26 mouse cellular contexts compared by ENCODE assay signal in the genomic region with DNA sequence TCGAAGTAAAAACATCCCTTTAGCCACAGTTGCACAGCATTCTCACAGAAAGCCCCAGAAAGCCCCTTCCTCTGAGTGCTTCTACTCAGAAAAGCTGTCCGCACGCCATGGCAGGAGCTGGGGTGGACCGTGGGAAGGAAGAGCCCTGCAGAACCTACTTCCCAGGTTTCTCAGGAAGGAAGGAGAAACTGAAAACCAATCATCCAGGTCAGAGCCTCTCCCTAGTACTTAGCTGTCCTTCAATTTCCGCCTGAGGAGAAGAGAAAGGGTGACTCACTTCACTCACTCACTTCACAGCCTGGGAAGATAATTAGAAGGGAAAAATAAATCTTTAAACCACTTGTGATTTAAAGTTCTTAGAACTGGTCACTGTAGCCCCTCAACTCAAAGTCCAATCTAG. TPM values are rescaled to one million over a fixed set of nuclear protein-coding genes. Genes with fewer than 3 reads are reported as not detected.
A peak's percentile ranks its signal among the peaks of the same experiment; 100 is the strongest.
DNase-seq lines count a peak whose midpoint lies in the region; ATAC-seq and TF ChIP-seq lines count a peak whose summit lies in the region.
"Had no signal": no experiment of that assay in that cellular context is flagged by ENCODE, and none has a peak within 500 bp of the region (broad histone marks: within the 10 kb centered on the region; RNA-seq: fewer than 3 reads in every experiment).

No protein-coding gene starts in this region.

- ATAC-seq in heart, embryonic 15.5 days (replicated peaks; ENCODE audit: insufficient number of reproducible peaks, insufficient read depth, low FRiP score, low read depth) = no peak
- no peak for ATAC-seq in heart, embryonic 12.5 days (ENCODE audit: insufficient number of reproducible peaks, low FRiP score)
- ATAC-seq in lung, postnatal 0 days = no peak

- no peak for TF ChIP-seq EP300 in lung, postnatal 0 days (IDR thresholded peaks at IDR 0.05)

- H3K4me1 ChIP-seq in heart, embryonic 15.5 days (replicated peaks) = 0 out of 2 replicates have a peak, but pooled peaks cover 2% of the 10 kb centered on the region
- H3K4me1 ChIP-seq in heart, embryonic 12.5 days (replicated peaks) = 0 out of 2 replicates have a peak, but pooled peaks cover 3% of the 10 kb centered on the region
- no peaks in the 10 kb centered on the region for H3K4me1 ChIP-seq in lung, postnatal 0 days (ENCODE audit: insufficient read depth, low read depth, low read length)
- H3K4me1 ChIP-seq in small intestine, adult 2 months (ENCODE audit: control insufficient read depth, insufficient read depth, insufficient read length, low read length) = peaks cover 3% of the 10 kb centered on the region; the same call in 1 of the 2 replicates
- H3K4me1 ChIP-seq in midbrain, embryonic 10.5 days = no peaks in the 10 kb centered on the region

- H3K4me2 ChIP-seq in heart, embryonic 15.5 days = no peak overlapping the region
- no peak overlapping the region for H3K4me2 ChIP-seq in heart, embryonic 12.5 days
- no peak overlapping the region for H3K4me2 ChIP-seq in lung, postnatal 0 days (replicated peaks; ENCODE audit: low read depth, low read length)
- H3K4me2 ChIP-seq: hindbrain, embryonic 12.5 days; limb, embryonic 12.5 days; neural tube, embryonic 13.5 days had no signal

- no peaks in the 10 kb centered on the region for H3K27me3 ChIP-seq in heart, embryonic 15.5 days
- H3K27me3 ChIP-seq in heart, embryonic 12.5 days (replicated peaks) = no peaks in the 10 kb centered on the region
- H3K27me3 ChIP-seq in lung, postnatal 0 days (replicated peaks; ENCODE audit: insufficient read depth, low read length) = no peaks in the 10 kb centered on the region
- H3K27me3 ChIP-seq in small intestine, adult 2 months (ENCODE audit: control insufficient read depth, insufficient read depth, low read length) = no peaks in the 10 kb centered on the region
- H3K27me3 ChIP-seq in midbrain, embryonic 10.5 days (ENCODE audit: low read depth, poor library complexity, severe bottlenecking) = no peaks in the 10 kb centered on the region
- H3K27me3 ChIP-seq: hindbrain, embryonic 12.5 days; limb, embryonic 12.5 days; neural tube, embryonic 13.5 days had no signal

- WGBS in heart, embryonic 15.5 days = 64% methylated on average over 5 of the region's 5 CpGs
- WGBS in heart, embryonic 12.5 days = 74% methylated on average over 5 of the region's 5 CpGs
- 67% methylated on average over 5 of the region's 5 CpGs for WGBS in lung, postnatal 0 days
- 75% methylated on average over 5 of the region's 5 CpGs for WGBS in small intestine, adult 2 months
- WGBS in midbrain, embryonic 10.5 days = 79% methylated on average over 5 of the region's 5 CpGs

- H3K4me3 ChIP-seq in heart, embryonic 15.5 days = no peak overlapping the region
- H3K4me3 ChIP-seq in heart, embryonic 12.5 days = no peak overlapping the region
- H3K4me3 ChIP-seq in lung, postnatal 0 days (ENCODE audit: low read depth, low read length) = no peak overlapping the region
- no peak overlapping the region for H3K4me3 ChIP-seq in small intestine, adult 2 months (ENCODE audit: low read depth, low read length)
- H3K4me3 ChIP-seq in midbrain, embryonic 10.5 days = no peak overlapping the region
- H3K4me3 ChIP-seq: hindbrain, embryonic 12.5 days; limb, embryonic 12.5 days; neural tube, embryonic 13.5 days had no signal

- peaks cover 25% of the 10 kb centered on the region for H3K36me3 ChIP-seq in heart, embryonic 15.5 days
- H3K36me3 ChIP-seq in heart, embryonic 12.5 days = peaks cover 44% of the 10 kb centered on the region
- no peaks in the 10 kb centered on the region for H3K36me3 ChIP-seq in lung, postnatal 0 days (ENCODE audit: insufficient read depth, low read length)
- H3K36me3 ChIP-seq in small intestine, adult 2 months (ENCODE audit: control insufficient read depth, insufficient read depth, low read length) = peaks cover 30% of the 10 kb centered on the region
- H3K36me3 ChIP-seq in midbrain, embryonic 10.5 days = peaks cover 90% of the 10 kb centered on the region

- 0 out of 2 replicates have a peak overlapping the region, but pooled peaks have one; percentile 20 for H3K27ac ChIP-seq in heart, embryonic 15.5 days
- no peak overlapping the region for H3K27ac ChIP-seq in heart, embryonic 12.5 days (ENCODE audit: poor library complexity, severe bottlenecking)
- 0 out of 2 replicates have a peak overlapping the region, but pooled peaks have one; percentile 38 for H3K27ac ChIP-seq in lung, postnatal 0 days (ENCODE audit: low read length)
- peak overlapping the region; percentile 36; the same call in 1 of the 2 replicates for H3K27ac ChIP-seq in small intestine, adult 2 months (ENCODE audit: insufficient read depth, low read depth, low read length)
- H3K27ac ChIP-seq in midbrain, embryonic 10.5 days (replicated peaks) = no peak overlapping the region
- H3K27ac ChIP-seq: hindbrain, embryonic 12.5 days; limb, embryonic 12.5 days; liver, embryonic 14.5 days; neural tube, embryonic 13.5 days had no signal

- peak; percentile 32 for DNase-seq in lung, postnatal 0 days (ENCODE audit: low spot score)
- no peak for DNase-seq in lung, adult 18-20 months
- DNase-seq in midbrain, embryonic 10.5 days (ENCODE audit: low spot score) = no peak
- no peak for DNase-seq in adrenal gland, postnatal 4 days (ENCODE audit: low spot score in 2 of 2)
- DNase-seq: adrenal gland, postnatal 25 days; cerebellum, adult 18-20 months; cerebellum, postnatal 25 days; embryo, embryonic 11 days; gastrocnemius, postnatal 14 days; layer of hippocampus, adult 9-11 months; lung, postnatal 10 days; midbrain, embryonic 14.5 days; right cerebral cortex, adult 18-20 months; thymus, adult 18-20 months had no signal

- H3K9ac ChIP-seq in heart, embryonic 15.5 days = no peak overlapping the region
- H3K9ac ChIP-seq in heart, embryonic 12.5 days = no peak overlapping the region
- no peak overlapping the region for H3K9ac ChIP-seq in lung, postnatal 0 days (replicated peaks; ENCODE audit: low read depth)
- H3K9ac ChIP-seq: hindbrain, embryonic 12.5 days; limb, embryonic 12.5 days; liver, embryonic 14.5 days; neural tube, embryonic 13.5 days had no signal

- TF ChIP-seq CTCF in lung, postnatal 0 days (IDR thresholded peaks at IDR 0.05) = no peak
- no peak for TF ChIP-seq CTCF in small intestine, adult 2 months (IDR thresholded peaks at IDR 0.05; ENCODE audit: extremely low read depth, insufficient read length, insufficient replicate concordance, low read depth, low read length)

- no peaks in the 10 kb centered on the region for H3K9me3 ChIP-seq in heart, embryonic 15.5 days (replicated peaks)
- no peaks in the 10 kb centered on the region for H3K9me3 ChIP-seq in heart, embryonic 12.5 days (replicated peaks)
- H3K9me3 ChIP-seq in lung, postnatal 0 days (ENCODE audit: low read length) = no peaks in the 10 kb centered on the region
- no peaks in the 10 kb centered on the region for H3K9me3 ChIP-seq in midbrain, embryonic 10.5 days (replicated peaks)
- H3K9me3 ChIP-seq: hindbrain, embryonic 12.5 days; limb, embryonic 12.5 days; neural tube, embryonic 13.5 days had no signal

- no peak for TF ChIP-seq POLR2A in small intestine, adult 2 months (IDR thresholded peaks at IDR 0.05; ENCODE audit: low read depth, low read length)

RNA-seq across cellular contexts. Expression of gene Zdhhc5, which starts 10.7 kb away (rescaled TPM):
- 20.2 and 22.4 TPM in 2 replicates for polyA plus RNA-seq in heart, embryonic 15.5 days (2015; fragmentation: Nextera tagmentation; extraction: Ambion mirVana)
- 35.4 and 38.9 TPM in 2 replicates for polyA plus RNA-seq in heart, embryonic 12.5 days (2016; fragmentation: Nextera tagmentation; extraction: Ambion mirVana)
- polyA plus RNA-seq in lung, postnatal 0 days (2015; fragmentation: Nextera tagmentation; extraction: Ambion mirVana) = 15.8 and 19.9 TPM in 2 replicates
- polyA plus RNA-seq in small intestine, adult 2 months (2012; rRNA removed) = 23.2 and 46.1 TPM in 2 replicates
- 22.8 and 26.0 TPM in 2 replicates for polyA plus RNA-seq in midbrain, embryonic 10.5 days (2016; fragmentation: Nextera tagmentation; extraction: Ambion mirVana)
- 10 to 100 TPM; 52.5 to 61.7 TPM for total RNA-seq in adrenal gland, postnatal 4 days (2021)

RNA-seq across cellular contexts. Expression of gene Clp1, which starts 22.8 kb away (rescaled TPM):
- 12.8 and 18.6 TPM in 2 replicates for polyA plus RNA-seq in heart, embryonic 15.5 days (2015; fragmentation: Nextera tagmentation; extraction: Ambion mirVana)
- 22.7 and 23.6 TPM in 2 replicates for polyA plus RNA-seq in heart, embryonic 12.5 days (2016; fragmentation: Nextera tagmentation; extraction: Ambion mirVana)
- 19.3 and 19.5 TPM in 2 replicates for polyA plus RNA-seq in lung, postnatal 0 days (2015; fragmentation: Nextera tagmentation; extraction: Ambion mirVana)
- 4.3 and 11.4 TPM in 2 replicates for polyA plus RNA-seq in small intestine, adult 2 months (2012; rRNA removed)
- 51.6 and 52.6 TPM in 2 replicates for polyA plus RNA-seq in midbrain, embryonic 10.5 days (2016; fragmentation: Nextera tagmentation; extraction: Ambion mirVana)
- 10 to 100 TPM; 13.0 to 15.2 TPM for total RNA-seq in adrenal gland, postnatal 4 days (2021)

RNA-seq across cellular contexts. Expression of gene Tmx2, which starts 25.4 kb away (rescaled TPM):
- 156 and 158 TPM in 2 replicates for polyA plus RNA-seq in heart, embryonic 15.5 days (2015; fragmentation: Nextera tagmentation; extraction: Ambion mirVana)
- 154 and 158 TPM in 2 replicates for polyA plus RNA-seq in heart, embryonic 12.5 days (2016; fragmentation: Nextera tagmentation; extraction: Ambion mirVana)
- 51.6 and 52.8 TPM in 2 replicates for polyA plus RNA-seq in lung, postnatal 0 days (2015; fragmentation: Nextera tagmentation; extraction: Ambion mirVana)
- polyA plus RNA-seq in small intestine, adult 2 months (2012; rRNA removed) = 15.5 and 17.4 TPM in 2 replicates
- polyA plus RNA-seq in midbrain, embryonic 10.5 days (2016; fragmentation: Nextera tagmentation; extraction: Ambion mirVana) = 186 and 196 TPM in 2 replicates
- 100 to 1,000 TPM; 114 to 116 TPM for total RNA-seq in adrenal gland, postnatal 4 days (2021)

RNA-seq across cellular contexts. Expression of gene Med19, which starts 26.1 kb away (rescaled TPM):
- polyA plus RNA-seq in heart, embryonic 15.5 days (2015; fragmentation: Nextera tagmentation; extraction: Ambion mirVana) = 22.1 and 22.2 TPM in 2 replicates
- polyA plus RNA-seq in heart, embryonic 12.5 days (2016; fragmentation: Nextera tagmentation; extraction: Ambion mirVana) = 28.8 and 30.3 TPM in 2 replicates
- polyA plus RNA-seq in lung, postnatal 0 days (2015; fragmentation: Nextera tagmentation; extraction: Ambion mirVana) = 21.0 and 22.6 TPM in 2 replicates
- polyA plus RNA-seq in small intestine, adult 2 months (2012; rRNA removed) = 2.7 and 5.1 TPM in 2 replicates
- polyA plus RNA-seq in midbrain, embryonic 10.5 days (2016; fragmentation: Nextera tagmentation; extraction: Ambion mirVana) = 46.8 and 48.4 TPM in 2 replicates
- total RNA-seq in adrenal gland, postnatal 4 days (2021) = 10 to 100 TPM; 26.7 to 28.6 TPM

RNA-seq across cellular contexts. Expression of gene Gm28635, which starts 26.5 kb away (rescaled TPM):
- polyA plus RNA-seq in heart, embryonic 15.5 days (2015; fragmentation: Nextera tagmentation; extraction: Ambion mirVana) = not detected in 2 replicates
- not detected in 2 replicates for polyA plus RNA-seq in heart, embryonic 12.5 days (2016; fragmentation: Nextera tagmentation; extraction: Ambion mirVana)
- polyA plus RNA-seq in lung, postnatal 0 days (2015; fragmentation: Nextera tagmentation; extraction: Ambion mirVana) = not detected in 2 replicates
- not detected in 2 replicates for polyA plus RNA-seq in small intestine, adult 2 months (2012; rRNA removed)
- not detected in 2 replicates for polyA plus RNA-seq in midbrain, embryonic 10.5 days (2016; fragmentation: Nextera tagmentation; extraction: Ambion mirVana)
- total RNA-seq in adrenal gland, postnatal 4 days (2021) = not detected
- total RNA-seq: adrenal gland, postnatal 25 days; gastrocnemius, postnatal 14 days; megakaryocyte, adult 5-6 weeks had no signal
- polyA plus RNA-seq: C2C12; forebrain, embryonic 11.5 days; frontal cortex, adult 2 months; heart, postnatal 0 days; hindbrain, embryonic 12.5 days; limb, embryonic 12.5 days; midbrain, embryonic 14.5 days; neural tube, embryonic 13.5 days had no signal

Comparison
In these comparisons a context has a peak if more than half of its experiments do, and no peak if none do; other contexts are left out.
1. H3K27ac ChIP-seq: peak in heart, embryonic 15.5 days (single experiment), lung, postnatal 0 days (single experiment) and small intestine, adult 2 months (single experiment); none in heart, embryonic 12.5 days (single experiment) and midbrain, embryonic 10.5 days (single experiment).